Mouse (Mus musculus) liver, embryonic 14.5 days (tissue): Measurements from ENCODE around the gene Nfya. TPM values are rescaled to one million over a fixed set of nuclear protein-coding genes. Genes with fewer than 3 reads are reported as not detected.

Source experiments
- ATAC-seq: fragments of 200-750 bp; cut with Nextera tagmentation; 2 replicates; pipeline ENCODE4 v1.8.0; 2017; ENCODE audit warnings: moderate number of reproducible peaks, mild to moderate bottlenecking, moderate library complexity; ENCODE audit not compliant: insufficient read depth
- DNase-seq, 3 experiments: peaks; one replicate each; pipeline ENCODE4 v3.0.0-alpha.2; 2012 to 2013; ENCODE audit warnings: low read depth in 3 of 3, low spot score in 3 of 3
- H3K27ac ChIP-seq: fragments of 300-500 bp; sonication (generic); 2 replicates; pipeline ENCODE4 v1.5.1; 2014; ENCODE audit warnings: moderate library complexity, mild to moderate bottlenecking, control low read depth, inconsistent platforms
- H3K27me3 ChIP-seq: fragments of 300-500 bp; sonication (generic); 2 replicates; pipeline ENCODE4 v1.6.1; 2014; ENCODE audit warnings: mild to moderate bottlenecking, low read length, moderate library complexity; ENCODE audit not compliant: control insufficient read depth, insufficient read depth
- H3K36me3 ChIP-seq: fragments of 300-500 bp; sonication (generic); replicated peaks from 2 replicates; pipeline ENCODE4 v1.6.1; 2014; ENCODE audit warnings: low read depth; ENCODE audit not compliant: control insufficient read depth, insufficient read depth
- H3K4me1 ChIP-seq, 2 experiments: fragments of 200-500 bp in 1 of 2; fragments of 300-500 bp in 1 of 2; sonication (generic) in 1 of 2; replicated peaks; 2 replicates each; pipeline ENCODE4 v1.6.1; 2012 to 2014; ENCODE audit warnings: antibody characterized with exemption in 1 of 2, inconsistent platforms in 1 of 2, low read length in 1 of 2; ENCODE audit not compliant: control insufficient read depth in 2 of 2, insufficient read depth in 2 of 2
- H3K4me2 ChIP-seq: fragments of 300-500 bp; sonication (generic); 2 replicates; pipeline ENCODE4 v1.6.1; 2014; ENCODE audit warnings: low read depth, mild to moderate bottlenecking, control low read depth, moderate library complexity
- H3K4me3 ChIP-seq, 2 experiments: fragments of 200-500 bp in 1 of 2; fragments of 300-500 bp in 1 of 2; sonication (generic) in 1 of 2; 2 replicates each; pipeline ENCODE4 v1.5.1; 2012 to 2014; ENCODE audit warnings: low read depth in 2 of 2, low read length in 2 of 2, mild to moderate bottlenecking in 2 of 2, control low read depth in 1 of 2, inconsistent platforms in 1 of 2, moderate library complexity in 1 of 2; ENCODE audit not compliant: insufficient read depth in 1 of 2
- H3K9ac ChIP-seq: fragments of 300-500 bp; sonication (generic); replicated peaks from 2 replicates; pipeline ENCODE4 v1.6.1; 2014; ENCODE audit warnings: mild to moderate bottlenecking, control low read depth, moderate library complexity
- H3K9me3 ChIP-seq: fragments of 300-500 bp; sonication (generic); 2 replicates; pipeline ENCODE4 v1.6.1; 2016; ENCODE audit warnings: low read length, mixed read lengths; ENCODE audit not compliant: control insufficient read depth
- CTCF ChIP-seq: IDR thresholded peaks from 2 replicates; pipeline ENCODE4 v1.5.1; 2016; ENCODE audit warnings: antibody characterized with exemption, low read depth, control low read depth
- EP300 ChIP-seq: IDR thresholded peaks from 2 replicates; pipeline ENCODE4 v1.6.1; 2016; ENCODE audit warnings: antibody characterized with exemption, low read depth
- WGBS: fragments of 180-500 bp; shearing (Covaris S2); extraction: QIAGEN DNeasy Blood & Tissue Kit; methylation state at CpG from one replicate; pipeline ENCODE4 v1.1.7; 2014; ENCODE audit not compliant: insufficient replicate concordance; 5-methylcytosine and 5-hydroxymethylcytosine counted together
- polyA plus RNA-seq, 2 experiments: library from polyadenylated mRNA; depleted of rRNA in 1 of 2; stranded (reverse) in 1 of 2; unstranded in 1 of 2; fragments of >200 nt; fragmentation: Nextera tagmentation in 1 of 2; extraction: Ambion mirVana in 1 of 2; gene quantifications; 2 replicates each; pipeline versions ENCODE4 v1.2.1 to v1.2.3; 2012 to 2014

Nfya gene
- polyA plus RNA-seq, 2 experiments: 6.9 to 32.7 TPM

- no peak overlapping the region for H3K9ac ChIP-seq
- H3K4me3 ChIP-seq: no peak overlapping the region
- no peak for TF ChIP-seq CTCF
- TF ChIP-seq EP300: no peak
- 45% methylated on average over 2 of the region's 2 CpGs for WGBS
- ATAC-seq (no peak), DNase-seq (no peak)
- H3K27ac ChIP-seq: no peak overlapping the region
- H3K4me2 ChIP-seq: no peak overlapping the region
- H3K36me3 ChIP-seq: no peaks in the 10 kb centered on the region
- peaks cover 0 to under 1% of the 10 kb centered on the region in 2 experiments; a peak in 1 of 4 replicates for H3K4me1 ChIP-seq
- no peaks in the 10 kb centered on the region for H3K9me3 ChIP-seq
- H3K27me3 ChIP-seq: no peaks in the 10 kb centered on the region
Measured at GRCm38 (mm10) chr17:48347287-48347686, 62.4 kb downstream of the Nfya start.

GRCm38 (mm10) chr17:48346834-48347233 lies 62.9 kb downstream of the Nfya start:
- Histone ChIP-seq H3K4me1 (peaks cover under 1 to 4% of the 10 kb centered on the region in 2 experiments; a peak in 2 of 4 replicates), H3K27ac (no peak overlapping the region), H3K9ac (no peak overlapping the region), H3K36me3 (no peaks in the 10 kb centered on the region), H3K4me2 (no peak overlapping the region), H3K4me3 (no peak overlapping the region), H3K9me3 (no peaks in the 10 kb centered on the region), H3K27me3 (no peaks in the 10 kb centered on the region)
- no peak for TF ChIP-seq EP300
- TF ChIP-seq CTCF: no peak
- DNase-seq (no peak), ATAC-seq (no peak)
- WGBS: 52% methylated on average over 4 of the region's 4 CpGs

GRCm38 (mm10) chr17:48346231-48346630 lies 63.5 kb downstream of the Nfya start, which contains the start of gene Trem2:
Trem2 (plus strand) TSS chr17:48346401.
- H3K4me2 ChIP-seq: no peak within 1 kb of the TSS
- H3K9me3 ChIP-seq: no peaks in the 10 kb centered on the region
- H3K27me3 ChIP-seq: no peaks in the 10 kb centered on the region
- H3K9ac ChIP-seq: no peak within 1 kb of the TSS
- ATAC-seq: no peak
- no peak for DNase-seq
- peaks cover 4 to 6% of the 10 kb centered on the region in 2 experiments; a peak in 2 of 4 replicates for H3K4me1 ChIP-seq
- no peak for TF ChIP-seq CTCF
- no peak for TF ChIP-seq EP300
- no peak within 1 kb of the TSS for H3K27ac ChIP-seq
- no peak within 1 kb of the TSS for H3K4me3 ChIP-seq
- H3K36me3 ChIP-seq: no peaks in the 10 kb centered on the region
- 55% methylated on average over 5 of the region's 5 CpGs for WGBS

GRCm38 (mm10) chr17:48345824-48346223 lies 63.9 kb downstream of the Nfya start:
- no peak for DNase-seq
- H3K36me3 ChIP-seq: no peaks in the 10 kb centered on the region
- no peak overlapping the region for H3K27ac ChIP-seq
- ATAC-seq: no peak
- peaks cover 4 to 6% of the 10 kb centered on the region in 2 experiments; a peak in 2 of 4 replicates for H3K4me1 ChIP-seq
- H3K9me3 ChIP-seq: no peaks in the 10 kb centered on the region
- no peak overlapping the region for H3K9ac ChIP-seq
- no peaks in the 10 kb centered on the region for H3K27me3 ChIP-seq
- WGBS: 54% methylated on average over 4 of the region's 4 CpGs
- no peak for TF ChIP-seq EP300
- TF ChIP-seq CTCF: no peak
- no peak overlapping the region for H3K4me3 ChIP-seq
- H3K4me2 ChIP-seq: no peak overlapping the region

GRCm38 (mm10) chr17:48343065-48343464 lies 66.6 kb downstream of the Nfya start:
- Histone ChIP-seq H3K9me3 (no peaks in the 10 kb centered on the region), H3K4me2 (no peak overlapping the region), H3K9ac (no peak overlapping the region), H3K4me3 (no peak overlapping the region), H3K36me3 (no peaks in the 10 kb centered on the region), H3K27ac (no peak overlapping the region), H3K27me3 (no peaks in the 10 kb centered on the region), H3K4me1 (peaks cover 4 to 6% of the 10 kb centered on the region in 2 experiments; a peak in 2 of 4 replicates)
- TF ChIP-seq CTCF (no peak), EP300 (no peak)
- ATAC-seq (no peak), DNase-seq (no peak)
- 47% methylated on average over 2 of the region's 2 CpGs for WGBS
